11 mouse cellular contexts compared by ENCODE assay signal in the genomic region with DNA sequence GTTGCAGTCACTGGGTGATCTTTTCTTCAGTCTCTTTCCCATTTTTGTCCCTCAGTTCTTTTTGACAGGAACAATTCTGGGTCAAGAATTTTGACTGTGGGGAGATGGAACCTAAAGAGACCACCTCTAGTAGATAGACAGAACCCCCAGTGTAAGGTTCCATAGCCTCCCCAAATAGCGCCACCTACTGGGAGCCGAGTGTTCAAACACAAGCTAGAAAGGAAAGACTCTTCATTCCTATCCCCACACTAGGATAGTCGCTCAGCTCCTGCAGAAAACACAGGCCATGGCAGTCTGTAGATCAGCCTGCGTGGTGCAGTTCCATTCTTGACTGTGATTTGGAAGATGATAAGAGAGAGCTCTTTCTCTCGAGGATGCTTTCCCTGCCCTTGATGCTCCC.
DNase-seq lines count a peak whose midpoint lies in the region; ATAC-seq and TF ChIP-seq lines count a peak whose summit lies in the region.
"Had no signal": no experiment of that assay in that cellular context is flagged by ENCODE, and none has a peak within 500 bp of the region (broad histone marks: within the 10 kb centered on the region; RNA-seq: fewer than 3 reads in every experiment).

No protein-coding gene starts in this region.

- no peaks in the 10 kb centered on the region for H3K27me3 ChIP-seq in midbrain, embryonic 11.5 days (ENCODE audit: control insufficient read depth, insufficient read depth, low read length)
- no peaks in the 10 kb centered on the region for H3K27me3 ChIP-seq in midbrain, embryonic 13.5 days
- no peaks in the 10 kb centered on the region for H3K27me3 ChIP-seq in splenic B cell, adult 2 months (ENCODE audit: control insufficient read depth, insufficient read depth, low read length, poor library complexity, severe bottlenecking)
- H3K27me3 ChIP-seq: liver, embryonic 13.5 days; neural tube, embryonic 12.5 days had no signal

- H3K4me3 ChIP-seq in gastrocnemius, adult 2 months, result no peak overlapping the region
- no peak overlapping the region for H3K4me3 ChIP-seq in midbrain, embryonic 11.5 days (ENCODE audit: low read depth, low read length)
- H3K4me3 ChIP-seq in midbrain, embryonic 13.5 days (replicated peaks), result no peak overlapping the region
- H3K4me3 ChIP-seq: liver, embryonic 13.5 days; neural tube, embryonic 12.5 days had no signal

- no peak overlapping the region for H3K9ac ChIP-seq in midbrain, embryonic 11.5 days (ENCODE audit: low read length)
- no peak overlapping the region for H3K9ac ChIP-seq in midbrain, embryonic 13.5 days (replicated peaks)
- H3K9ac ChIP-seq: liver, embryonic 13.5 days; neural tube, embryonic 12.5 days had no signal

- ATAC-seq in midbrain, embryonic 11.5 days (ENCODE audit: low FRiP score), result no peak
- no peak for ATAC-seq in midbrain, embryonic 13.5 days
- no peak for ATAC-seq in cerebellum, adult (ENCODE audit: insufficient number of reproducible peaks, low FRiP score, low TSS enrichment)

- H3K4me1 ChIP-seq in midbrain, embryonic 11.5 days (ENCODE audit: control insufficient read depth, insufficient read depth, low read length), result no peaks in the 10 kb centered on the region; the same call in 1 of the 2 replicates
- peaks cover 9% of the 10 kb centered on the region; the same call in 1 of the 2 replicates for H3K4me1 ChIP-seq in midbrain, embryonic 13.5 days (replicated peaks)

- no peaks in the 10 kb centered on the region for H3K36me3 ChIP-seq in midbrain, embryonic 11.5 days (ENCODE audit: control insufficient read depth, insufficient read depth, low read length)
- no peaks in the 10 kb centered on the region for H3K36me3 ChIP-seq in midbrain, embryonic 13.5 days
- no peaks in the 10 kb centered on the region for H3K36me3 ChIP-seq in splenic B cell, adult 2 months (ENCODE audit: control insufficient read depth, insufficient read depth, low read length, poor library complexity, severe bottlenecking)
- H3K36me3 ChIP-seq: liver, embryonic 13.5 days; neural tube, embryonic 12.5 days had no signal

- no peak for DNase-seq in gastrocnemius, adult 2 months
- no peak for DNase-seq in gastrocnemius, postnatal 4 days (ENCODE audit: low spot score in 2 of 2)
- peak; percentile 75 for DNase-seq in midbrain, embryonic 11.5 days (ENCODE audit: low spot score, missing footprints)
- peak; percentile 78 for DNase-seq in ZHBTc4 (ENCODE audit: low read depth, low spot score)
- peak; percentile 2 for DNase-seq in splenic B cell, adult 2 months (ENCODE audit: low read depth, low spot score)
- DNase-seq in left cerebral cortex, postnatal 14 days (ENCODE audit: low spot score in 2 of 2), result no peak
- DNase-seq: kidney, adult 11 months; liver, embryonic 13.5 days had no signal

- no peak overlapping the region for H3K27ac ChIP-seq in gastrocnemius, adult 2 months
- H3K27ac ChIP-seq in midbrain, embryonic 11.5 days (ENCODE audit: low read depth, low read length), result no peak overlapping the region
- H3K27ac ChIP-seq in midbrain, embryonic 13.5 days, result no peak overlapping the region
- H3K27ac ChIP-seq: liver, embryonic 13.5 days; neural tube, embryonic 12.5 days had no signal

- intact Hi-C loops in gastrocnemius, adult 2 months (cut with DNase I), result no loop called here
- intact Hi-C loops in left cerebral cortex, postnatal 14 days (cut with DNase I), result loop anchor here (5.0 kb wide), 1 partner anchor 61 kb away; no protein-coding TSS in a partner anchor

- no peak overlapping the region for H3K4me2 ChIP-seq in midbrain, embryonic 11.5 days
- H3K4me2 ChIP-seq in midbrain, embryonic 13.5 days (replicated peaks), result no peak overlapping the region
- H3K4me2 ChIP-seq: liver, embryonic 13.5 days; neural tube, embryonic 12.5 days had no signal

- peak; percentile 64 for TF ChIP-seq CTCF in gastrocnemius, adult 2 months (IDR thresholded peaks at IDR 0.05)

- 62% methylated on average over 5 of the region's 5 CpGs for WGBS in midbrain, embryonic 11.5 days
- 60% methylated on average over 5 of the region's 5 CpGs for WGBS in midbrain, embryonic 13.5 days

- H3K9me3 ChIP-seq in midbrain, embryonic 11.5 days (ENCODE audit: control insufficient read depth, low read length), result no peaks in the 10 kb centered on the region
- H3K9me3 ChIP-seq in midbrain, embryonic 13.5 days, result no peaks in the 10 kb centered on the region
- H3K9me3 ChIP-seq: liver, embryonic 13.5 days; neural tube, embryonic 12.5 days had no signal

Comparison
In these comparisons a context has a peak if more than half of its experiments do, and no peak if none do; other contexts are left out.
1. DNase-seq: peak in midbrain, embryonic 11.5 days (single experiment), ZHBTc4 (single experiment) and splenic B cell, adult 2 months (single experiment); none in gastrocnemius, adult 2 months (single experiment), gastrocnemius, postnatal 4 days (0 of 2) and left cerebral cortex, postnatal 14 days (0 of 2).